ENCODE assay signal across 8 mouse cellular contexts in the genomic region with DNA sequence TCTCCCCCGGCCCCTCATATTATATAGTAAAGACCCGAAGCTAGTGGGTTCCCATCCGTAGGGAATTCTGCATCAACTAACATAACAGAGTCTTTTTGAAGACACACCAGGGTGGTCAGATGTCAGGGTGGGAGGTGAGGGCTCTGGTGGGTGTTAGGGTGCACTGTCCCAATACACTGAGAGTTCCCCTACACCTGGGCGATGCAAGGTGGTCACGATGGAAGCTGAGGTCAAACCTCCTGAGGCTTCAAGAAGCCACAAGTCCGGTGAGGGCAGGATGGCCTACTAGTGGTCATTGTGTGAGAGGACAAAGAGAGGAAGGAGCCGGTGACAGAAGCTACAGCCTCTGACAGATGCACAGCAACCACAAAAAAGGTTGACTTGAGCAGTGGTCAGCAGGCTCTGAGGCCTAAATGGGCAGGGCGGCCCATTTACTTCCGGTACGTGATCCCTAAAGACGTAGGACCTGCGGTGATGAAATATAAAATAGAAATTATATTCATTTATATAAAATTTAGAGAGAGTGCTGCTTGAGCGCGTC. TPM values are rescaled to one million over a fixed set of nuclear protein-coding genes. Genes with fewer than 3 reads are reported as not detected.
A peak's percentile ranks its signal among the peaks of the same experiment; 100 is the strongest.
DNase-seq lines count a peak whose midpoint lies in the region; ATAC-seq and TF ChIP-seq lines count a peak whose summit lies in the region.

No protein-coding gene starts in this region.

- no peak for TF ChIP-seq CTCF in kidney, postnatal 0 days (IDR thresholded peaks at IDR 0.05; ENCODE audit: low read depth)

- no peak overlapping the region for H3K9ac ChIP-seq in kidney, postnatal 0 days (ENCODE audit: low read depth, low read length)
- H3K9ac ChIP-seq in intestine, embryonic 15.5 days = no peak overlapping the region
- H3K9ac ChIP-seq in midbrain, embryonic 16.5 days (ENCODE audit: low read depth, low read length) = peak overlapping the region; percentile 77; the same call in 1 of the 2 replicates

- H3K4me1 ChIP-seq in kidney, postnatal 0 days (replicated peaks; ENCODE audit: insufficient read depth, low read length) = peaks cover 10% of the 10 kb centered on the region; the same call in 1 of the 2 replicates
- peaks cover 30% of the 10 kb centered on the region for H3K4me1 ChIP-seq in forebrain, embryonic 10.5 days
- H3K4me1 ChIP-seq in intestine, embryonic 15.5 days (replicated peaks) = peaks cover 8% of the 10 kb centered on the region
- H3K4me1 ChIP-seq in midbrain, embryonic 16.5 days (ENCODE audit: control insufficient read depth, insufficient read depth, low read length) = peaks cover 14% of the 10 kb centered on the region; the same call in 1 of the 2 replicates

- 84% methylated on average over 14 of the region's 14 CpGs for WGBS in kidney, postnatal 0 days
- 79% methylated on average over 14 of the region's 14 CpGs for WGBS in forebrain, embryonic 10.5 days
- 80% methylated on average over 14 of the region's 14 CpGs for WGBS in intestine, embryonic 15.5 days
- WGBS in midbrain, embryonic 16.5 days = 77% methylated on average over 14 of the region's 14 CpGs

- H3K4me3 ChIP-seq in kidney, postnatal 0 days (replicated peaks; ENCODE audit: low read depth, low read length) = no peak overlapping the region
- peak overlapping the region; percentile 73 for H3K4me3 ChIP-seq in forebrain, embryonic 10.5 days
- peak overlapping the region; percentile 58; the same call in 1 of the 2 replicates for H3K4me3 ChIP-seq in intestine, embryonic 15.5 days (replicated peaks)
- peak overlapping the region; percentile 62 for H3K4me3 ChIP-seq in midbrain, embryonic 16.5 days (ENCODE audit: low read depth, low read length)

- H3K36me3 ChIP-seq in kidney, postnatal 0 days (ENCODE audit: insufficient read depth, low read length) = no peaks in the 10 kb centered on the region
- H3K36me3 ChIP-seq in forebrain, embryonic 10.5 days (replicated peaks) = peaks cover 22% of the 10 kb centered on the region
- peaks cover 10% of the 10 kb centered on the region; the same call in 1 of the 2 replicates for H3K36me3 ChIP-seq in intestine, embryonic 15.5 days
- peaks cover 4% of the 10 kb centered on the region; the same call in 1 of the 2 replicates for H3K36me3 ChIP-seq in midbrain, embryonic 16.5 days (ENCODE audit: control insufficient read depth, insufficient read depth, low read length)

- H3K9me3 ChIP-seq in kidney, postnatal 0 days (replicated peaks; ENCODE audit: low read length) = peaks cover 9% of the 10 kb centered on the region
- H3K9me3 ChIP-seq in forebrain, embryonic 10.5 days = peaks cover 35% of the 10 kb centered on the region
- H3K9me3 ChIP-seq in intestine, embryonic 15.5 days = peaks cover 12% of the 10 kb centered on the region; the same call in 1 of the 2 replicates
- H3K9me3 ChIP-seq in midbrain, embryonic 16.5 days (replicated peaks; ENCODE audit: control insufficient read depth, low read length, poor library complexity, severe bottlenecking) = peaks cover 17% of the 10 kb centered on the region

- H3K4me2 ChIP-seq in kidney, postnatal 0 days (ENCODE audit: low read length) = peak overlapping the region; percentile 69; the same call in 1 of the 2 replicates
- H3K4me2 ChIP-seq in intestine, embryonic 15.5 days (replicated peaks) = peak overlapping the region; percentile 97
- H3K4me2 ChIP-seq in midbrain, embryonic 16.5 days (ENCODE audit: low read length) = peak overlapping the region; percentile 96

- ATAC-seq in kidney, postnatal 0 days (replicated peaks; ENCODE audit: low FRiP score, low read depth) = no peak
- peak; percentile 17; the same call in 1 of the 2 replicates for ATAC-seq in intestine, embryonic 15.5 days
- peak; percentile 52; the same call in 1 of the 2 replicates for ATAC-seq in midbrain, embryonic 16.5 days

- no peak for DNase-seq in kidney, postnatal 0 days (ENCODE audit: low spot score)
- no peak for DNase-seq in kidney, adult 9 months
- DNase-seq in forebrain, embryonic 10.5 days (ENCODE audit: extremely low spot score, low spot score) = no peak
- no peak for DNase-seq in right cerebral cortex, postnatal 10 days (ENCODE audit: low spot score in 2 of 2)
- DNase-seq in layer of hippocampus, adult 11-12 months (ENCODE audit: low spot score) = no peak
- DNase-seq in thymus, postnatal 10 days (ENCODE audit: low spot score in 2 of 2) = no peak

- no peak overlapping the region for H3K27ac ChIP-seq in kidney, postnatal 0 days
- H3K27ac ChIP-seq in forebrain, embryonic 10.5 days = peak overlapping the region; percentile 92
- H3K27ac ChIP-seq in intestine, embryonic 15.5 days = no peak overlapping the region
- no peak overlapping the region; the same call in 1 of the 2 replicates for H3K27ac ChIP-seq in midbrain, embryonic 16.5 days (ENCODE audit: low read length)

- no peaks in the 10 kb centered on the region for H3K27me3 ChIP-seq in kidney, postnatal 0 days (ENCODE audit: insufficient read depth, low read length)
- H3K27me3 ChIP-seq in forebrain, embryonic 10.5 days (ENCODE audit: poor library complexity, severe bottlenecking) = peaks cover 28% of the 10 kb centered on the region
- H3K27me3 ChIP-seq in intestine, embryonic 15.5 days (replicated peaks) = no peaks in the 10 kb centered on the region
- H3K27me3 ChIP-seq in midbrain, embryonic 16.5 days (ENCODE audit: control insufficient read depth, insufficient read depth, low read depth, low read length) = no peaks in the 10 kb centered on the region

RNA-seq across cellular contexts. Expression of a gene that starts 0.4 kb away (rescaled TPM):
- 4.7 and 5.3 TPM in 2 replicates for polyA plus RNA-seq in kidney, postnatal 0 days (2015; fragmentation: Nextera tagmentation; extraction: Ambion mirVana)
- 6.7 and 7.6 TPM in 2 replicates for polyA plus RNA-seq in forebrain, embryonic 10.5 days (2016; fragmentation: Nextera tagmentation; extraction: Ambion mirVana)
- 4.7 and 4.9 TPM in 2 replicates for polyA plus RNA-seq in intestine, embryonic 15.5 days (2015; fragmentation: Nextera tagmentation; extraction: Ambion mirVana)
- polyA plus RNA-seq in midbrain, embryonic 16.5 days (2015; fragmentation: Nextera tagmentation; extraction: Ambion mirVana) = 6.5 and 8.6 TPM in 2 replicates
